Mouse (Mus musculus) hindbrain, embryonic 15.5 days (tissue): Measurements from ENCODE around the gene Mier3. TPM values are rescaled to one million over a fixed set of nuclear protein-coding genes. Genes with fewer than 3 reads are reported as not detected.

ENCODE experiments used
- ATAC-seq: fragments of 200-750 bp; cut with Nextera tagmentation; 2 replicates; pipeline ENCODE4 v1.8.0; 2017; ENCODE audit warnings: low read depth, moderate number of reproducible peaks, moderate TSS enrichment; ENCODE audit not compliant: low FRiP score
- H3K27ac ChIP-seq: fragments of 300-500 bp; sonication (generic); replicated peaks from 2 replicates; pipeline ENCODE4 v1.5.1; 2015; ENCODE audit warnings: mild to moderate bottlenecking, inconsistent platforms
- H3K27me3 ChIP-seq: fragments of 300-500 bp; sonication (generic); 2 replicates; pipeline ENCODE4 v1.6.1; 2015; ENCODE audit warnings: control low read depth, inconsistent platforms
- H3K36me3 ChIP-seq: fragments of 300-500 bp; sonication (generic); 2 replicates; pipeline ENCODE4 v1.6.1; 2015; ENCODE audit warnings: control low read depth, inconsistent platforms
- H3K4me1 ChIP-seq: fragments of 300-500 bp; sonication (generic); replicated peaks from 2 replicates; pipeline ENCODE4 v1.6.1; 2015; ENCODE audit warnings: control low read depth, inconsistent platforms
- H3K4me2 ChIP-seq: fragments of 300-500 bp; sonication (generic); 2 replicates; pipeline ENCODE4 v1.6.1; 2015; ENCODE audit warnings: moderate library complexity, mild to moderate bottlenecking, inconsistent platforms
- H3K4me3 ChIP-seq: fragments of 300-500 bp; sonication (generic); 2 replicates; pipeline ENCODE4 v1.5.1; 2015; ENCODE audit warnings: mild to moderate bottlenecking, inconsistent platforms
- H3K9ac ChIP-seq: fragments of 300-500 bp; sonication (generic); 2 replicates; pipeline ENCODE4 v1.6.1; 2015; ENCODE audit warnings: inconsistent platforms
- H3K9me3 ChIP-seq: fragments of 300-500 bp; sonication (generic); 2 replicates; pipeline ENCODE4 v1.6.1; 2016; ENCODE audit warnings: control low read depth, inconsistent platforms
- WGBS: fragments of 180-500 bp; shearing (Covaris S2); methylation state at CpG from one replicate; pipeline ENCODE4 v1.1.7; 2015; 5-methylcytosine and 5-hydroxymethylcytosine counted together
- polyA plus RNA-seq: library from polyadenylated mRNA; unstranded; fragments of >200 nt; fragmentation: Nextera tagmentation; extraction: Ambion mirVana; gene quantifications from 2 replicates; pipeline ENCODE4 v1.2.1, GENCODE M21; 2015

Gene Mier3
- polyA plus RNA-seq, 1 experiment from 2014 or later: 16.2 TPM

GRCm38 (mm10) chr13:111755377-111755776, 74.6 kb downstream of the Mier3 start:
- Histone ChIP-seq H3K36me3 (peaks cover 87% of the 10 kb centered on the region), H3K27ac (no peak overlapping the region), H3K4me1 (no peaks in the 10 kb centered on the region), H3K9ac (no peak overlapping the region), H3K4me3 (no peak overlapping the region), H3K27me3 (no peaks in the 10 kb centered on the region), H3K4me2 (no peak overlapping the region), H3K9me3 (no peaks in the 10 kb centered on the region)
- 96% methylated on average over 18 of the region's 18 CpGs for WGBS
- ATAC-seq: no peak

- 95% methylated on average over 15 of the region's 15 CpGs for WGBS
- H3K9ac ChIP-seq: no peak overlapping the region
- no peak for ATAC-seq
- H3K27me3 ChIP-seq: no peaks in the 10 kb centered on the region
- H3K27ac ChIP-seq: no peak overlapping the region
- no peaks in the 10 kb centered on the region for H3K9me3 ChIP-seq
- H3K36me3 ChIP-seq: peaks cover 89% of the 10 kb centered on the region
- H3K4me2 ChIP-seq: no peak overlapping the region
- H3K4me1 ChIP-seq: no peaks in the 10 kb centered on the region
- H3K4me3 ChIP-seq: no peak overlapping the region
These were observed 75.2 kb downstream of the Mier3 start for GRCm38 (mm10) chr13:111755937-111756336.

GRCm38 (mm10) chr13:111756986-111757385, 76.2 kb downstream of the Mier3 start:
- H3K9me3 ChIP-seq: no peaks in the 10 kb centered on the region
- no peak overlapping the region for H3K4me2 ChIP-seq
- 90% methylated on average over 6 of the region's 6 CpGs for WGBS
- no peak for ATAC-seq
- H3K36me3 ChIP-seq: peaks cover 90% of the 10 kb centered on the region
- no peak overlapping the region for H3K9ac ChIP-seq
- H3K27me3 ChIP-seq: no peaks in the 10 kb centered on the region
- no peak overlapping the region for H3K27ac ChIP-seq
- no peak overlapping the region for H3K4me3 ChIP-seq
- H3K4me1 ChIP-seq: no peaks in the 10 kb centered on the region

- no peak for ATAC-seq
- peaks cover 82% of the 10 kb centered on the region for H3K36me3 ChIP-seq
- no peak overlapping the region for H3K4me2 ChIP-seq
- no peak overlapping the region for H3K27ac ChIP-seq
- no peak overlapping the region for H3K4me3 ChIP-seq
- H3K9ac ChIP-seq: no peak overlapping the region
- no peaks in the 10 kb centered on the region for H3K9me3 ChIP-seq
- no peaks in the 10 kb centered on the region for H3K4me1 ChIP-seq
- no peaks in the 10 kb centered on the region for H3K27me3 ChIP-seq
- WGBS: 94% methylated on average over 12 of the region's 12 CpGs
These were observed 81.7 kb downstream of the Mier3 start for GRCm38 (mm10) chr13:111762526-111762925.

Other genes with a start within 250 kb of the Mier3 start
- gene Gpbp1, start 190.9 kb upstream of the Mier3 start, polyA plus RNA-seq: 81.6 and 82.3 TPM in 2 replicates
- not detected in 2 replicates for gene Gm49496, start 131.0 kb upstream of the Mier3 start, polyA plus RNA-seq
- not detected in 2 replicates for gene Gm10198, start 88.2 kb upstream of the Mier3 start, polyA plus RNA-seq
- gene Map3k1, start 128.0 kb downstream of the Mier3 start, polyA plus RNA-seq: 11.3 and 12.6 TPM in 2 replicates